Mouse (Mus musculus): ENCODE results near the gene Rpp14. TPM values are rescaled to one million over a fixed set of nuclear protein-coding genes. Genes with fewer than 3 reads are reported as not detected.

Gene Rpp14
- polyA plus RNA-seq, 1 experiment: 33.7 TPM

- Histone ChIP-seq H3K79me2 (ENCODE audit: control insufficient read depth, insufficient read depth) (no peaks in the 10 kb centered on the region), H3K27me3 (ENCODE audit: control insufficient read depth, insufficient read depth, insufficient read length) (no peaks in the 10 kb centered on the region), H3ac (ENCODE audit: control insufficient read depth, insufficient read length, low read depth) (no peak overlapping the region), H3K79me3 (ENCODE audit: low read depth) (no peaks in the 10 kb centered on the region), H3K36me3 (ENCODE audit: control insufficient read depth, insufficient read depth) (peaks cover 39% of the 10 kb centered on the region), H3K4me3 (ENCODE audit: insufficient read depth, poor library complexity, severe bottlenecking) (no peak overlapping the region)
- TF ChIP-seq MYOD1 (IDR thresholded peaks at IDR 0.05; ENCODE audit: control insufficient read depth, insufficient read length, low read depth) (no peak), FOSL1 (IDR thresholded peaks at IDR 0.05; ENCODE audit: insufficient read depth, low read length, poor library complexity, severe bottlenecking) (no peak), MAX (IDR thresholded peaks at IDR 0.05) (no peak), CEBPB (IDR thresholded peaks at IDR 0.05; ENCODE audit: low read depth) (no peak), MYOG (IDR thresholded peaks at IDR 0.05; ENCODE audit: control insufficient read depth, extremely low read depth, insufficient read length) (no peak), CTCF (IDR thresholded peaks at IDR 0.05; ENCODE audit: control insufficient read depth, insufficient read depth, insufficient read length) (no peak), USF1 (IDR thresholded peaks at IDR 0.05; ENCODE audit: low read depth) (no peak)
Measured at GRCm38 (mm10) chr14:8141131-8141530, 61.0 kb downstream of the Rpp14 start.

Other genes starting within 250 kb of the Rpp14 start
- gene Gm45521, start 123.1 kb upstream of the Rpp14 start, polyA plus RNA-seq (2012; fragmentation: generic; extraction: Trizol): not detected
- gene Dnase1l3, start 85.8 kb upstream of the Rpp14 start, polyA plus RNA-seq (2012; fragmentation: generic; extraction: Trizol): not detected
- 9.0 TPM for gene Abhd6, start 77.5 kb upstream of the Rpp14 start, polyA plus RNA-seq (2012; fragmentation: generic; extraction: Trizol)
- 17.8 TPM for gene Pxk, start 17.8 kb downstream of the Rpp14 start, polyA plus RNA-seq (2012; fragmentation: generic; extraction: Trizol)
- 127 TPM for gene Pdhb, start 92.7 kb downstream of the Rpp14 start, polyA plus RNA-seq (2012; fragmentation: generic; extraction: Trizol)
- gene Kctd6, start 133.8 kb downstream of the Rpp14 start, polyA plus RNA-seq (2012; fragmentation: generic; extraction: Trizol): 3.9 TPM
- gene Acox2, start 179.0 kb downstream of the Rpp14 start, polyA plus RNA-seq (2012; fragmentation: generic; extraction: Trizol): not detected
- not detected for gene Fam107a, start 237.7 kb downstream of the Rpp14 start, polyA plus RNA-seq (2012; fragmentation: generic; extraction: Trizol)

Measured in C2C12 (cell line).